Mouse (Mus musculus) CH12.LX (cell line): Measurements from ENCODE around the gene Cldn13. TPM values are rescaled to one million over a fixed set of nuclear protein-coding genes. Genes with fewer than 3 reads are reported as not detected.
"Not testable (repeated sequence)": the region's sequence is repeated elsewhere in the genome, so short reads cannot be mapped to it uniquely, and the experiment has no call there.

Experiments used
- DNase-seq: peaks from one replicate; pipeline ENCODE4 v3.0.0-alpha.2; 2013; ENCODE audit errors: extremely low read depth
- H3K27ac ChIP-seq: 2 replicates; pipeline ENCODE4 v1.5.1; 2012; ENCODE audit warnings: low read depth, mild to moderate bottlenecking, control low read depth, moderate library complexity; ENCODE audit not compliant: insufficient read depth
- H3K27me3 ChIP-seq: replicated peaks from 2 replicates; pipeline ENCODE3; 2012; ENCODE audit warnings: inconsistent platforms
- H3K36me3 ChIP-seq, 2 experiments: replicated peaks in 1 of 2; 2 replicates each; pipeline versions ENCODE3 to v1.6.1; 2012; ENCODE audit warnings: inconsistent platforms in 1 of 2, low read length in 1 of 2, mild to moderate bottlenecking in 1 of 2, mixed read lengths in 1 of 2, moderate library complexity in 1 of 2; ENCODE audit not compliant: control insufficient read depth in 1 of 2, insufficient read depth in 1 of 2
- H3K4me1 ChIP-seq, 2 experiments: 2 replicates each; pipeline ENCODE4 v1.6.1; 2012; ENCODE audit warnings: inconsistent platforms in 1 of 2, moderate library complexity in 1 of 2; ENCODE audit not compliant: insufficient read depth in 2 of 2, control insufficient read depth in 1 of 2
- H3K4me2 ChIP-seq: 2 replicates; pipeline ENCODE4 v1.6.1; 2012; ENCODE audit warnings: low read depth, mild to moderate bottlenecking, control low read depth; ENCODE audit not compliant: poor library complexity, insufficient read depth, severe bottlenecking
- H3K4me3 ChIP-seq, 3 experiments: fragments of 150-350 bp in 1 of 3; sonication (generic) in 1 of 3; replicated peaks in 1 of 3; 2 replicates each; pipeline versions ENCODE3 to v1.5.1; 2011 to 2012; ENCODE audit warnings: low read depth in 2 of 3, low read length in 2 of 3, mild to moderate bottlenecking in 2 of 3, moderate library complexity in 2 of 3, control low read depth in 1 of 3, improper control_type of control experiment in 1 of 3, inconsistent platforms in 1 of 3, mixed read lengths in 1 of 3; ENCODE audit not compliant: poor library complexity in 1 of 3
- H3K79me2 ChIP-seq: replicated peaks from 2 replicates; pipeline ENCODE4 v1.6.1; 2012; ENCODE audit warnings: mild to moderate bottlenecking, moderate library complexity; ENCODE audit not compliant: control insufficient read depth, poor library complexity, insufficient read depth, severe bottlenecking; ENCODE audit errors: extremely low read depth
- H3K9ac ChIP-seq: 2 replicates; pipeline ENCODE4 v1.6.1; 2012; ENCODE audit warnings: low read depth, mild to moderate bottlenecking, control low read depth, moderate library complexity; ENCODE audit not compliant: insufficient read depth
- H3K9me3 ChIP-seq: replicated peaks from 2 replicates; pipeline ENCODE3; 2012; ENCODE audit warnings: low read length, inconsistent platforms, mixed read lengths
- BHLHE40 ChIP-seq: IDR thresholded peaks from 2 replicates; pipeline ENCODE4 v1.6.1; 2011; ENCODE audit warnings: mild to moderate bottlenecking, low read depth, low read length, improper control_type of control experiment
- CTCF ChIP-seq, 2 experiments: IDR thresholded peaks in 1 of 2; conservative IDR thresholded peaks in 1 of 2; 2 replicates each; pipeline ENCODE4 v1.5.1; 2011 to 2012; ENCODE audit warnings: low read depth in 2 of 2, low read length in 2 of 2, improper control_type of control experiment in 1 of 2, inconsistent platforms in 1 of 2, mild to moderate bottlenecking in 1 of 2, moderate library complexity in 1 of 2
- EP300 ChIP-seq: IDR thresholded peaks from 2 replicates; pipeline ENCODE4 v1.6.1; 2011; ENCODE audit warnings: low read length, improper control_type of control experiment
- ETS1 ChIP-seq: conservative IDR thresholded peaks from 2 replicates; pipeline ENCODE4 v1.6.1; 2012; ENCODE audit warnings: low read depth, mild to moderate bottlenecking, inconsistent platforms, low read length, improper control_type of control experiment, moderate library complexity
- GABPA ChIP-seq: IDR thresholded peaks from 2 replicates; pipeline ENCODE4 v1.6.1; 2012; ENCODE audit warnings: low read depth, low read length, improper control_type of control experiment, inconsistent platforms; ENCODE audit not compliant: insufficient replicate concordance
- HCFC1 ChIP-seq: IDR thresholded peaks from 2 replicates; pipeline ENCODE4 v1.6.1; 2012; ENCODE audit warnings: low read depth, mild to moderate bottlenecking, inconsistent platforms, low read length, improper control_type of control experiment
- IRF4 ChIP-seq: IDR thresholded peaks from 2 replicates; pipeline ENCODE4 v1.6.1; 2014; ENCODE audit warnings: low read depth, mild to moderate bottlenecking, inconsistent platforms, low read length, improper control_type of control experiment
- JUN ChIP-seq: IDR thresholded peaks from 2 replicates; pipeline ENCODE4 v1.6.1; 2011; ENCODE audit warnings: low read depth, mild to moderate bottlenecking, low read length, improper control_type of control experiment, moderate library complexity; ENCODE audit not compliant: insufficient read depth
- JUND ChIP-seq: conservative IDR thresholded peaks from 2 replicates; pipeline ENCODE4 v1.6.1; 2011; ENCODE audit warnings: low read depth, low read length, improper control_type of control experiment
- KAT2A ChIP-seq: IDR thresholded peaks from 2 replicates; pipeline ENCODE4 v1.6.1; 2012; ENCODE audit warnings: low read length, improper control_type of control experiment, inconsistent platforms; ENCODE audit not compliant: insufficient replicate concordance
- MEF2A ChIP-seq: IDR thresholded peaks from 2 replicates; pipeline ENCODE4 v1.6.1; 2014; ENCODE audit warnings: low read depth, mild to moderate bottlenecking, inconsistent platforms, low read length, improper control_type of control experiment, borderline replicate concordance
- MYC ChIP-seq: IDR thresholded peaks from 2 replicates; pipeline ENCODE4 v1.6.1; 2011; ENCODE audit warnings: low read depth, mild to moderate bottlenecking, improper control_type of control experiment, low read length
- NELFE ChIP-seq: IDR thresholded peaks from 2 replicates; pipeline ENCODE4 v1.6.1; 2011; ENCODE audit warnings: low read depth, low read length, improper control_type of control experiment
- RAD21 ChIP-seq: IDR thresholded peaks from 2 replicates; pipeline ENCODE4 v1.6.1; 2011; ENCODE audit warnings: low read depth, mild to moderate bottlenecking, low read length, improper control_type of control experiment, moderate library complexity
- UBTF ChIP-seq: IDR thresholded peaks from 2 replicates; pipeline ENCODE4 v1.6.1; 2012; ENCODE audit warnings: low read depth, mild to moderate bottlenecking, inconsistent platforms, low read length, improper control_type of control experiment, moderate library complexity
- USF1 ChIP-seq: IDR thresholded peaks from 2 replicates; pipeline ENCODE4 v1.6.1; 2014; ENCODE audit warnings: low read depth, mild to moderate bottlenecking, inconsistent platforms, low read length, improper control_type of control experiment
- ZKSCAN1 ChIP-seq: IDR thresholded peaks from 2 replicates; pipeline ENCODE4 v1.6.1; 2012; ENCODE audit warnings: low read depth, inconsistent platforms, low read length, improper control_type of control experiment, borderline replicate concordance
- ZMIZ1 ChIP-seq: IDR thresholded peaks from 2 replicates; pipeline ENCODE4 v1.6.1; 2012; ENCODE audit warnings: low read depth, mild to moderate bottlenecking, inconsistent platforms, low read length, improper control_type of control experiment
- ZNF384 ChIP-seq: IDR thresholded peaks from 2 replicates; pipeline ENCODE4 v1.6.1; 2012; ENCODE audit warnings: low read depth, low read length, improper control_type of control experiment, inconsistent platforms
- dilution Hi-C: fragments of 300-500 bp; cut with MboI; formaldehyde crosslinking; loops from 2 replicates; pipeline ENCODE4 v1.14.3; 2020; ENCODE audit warnings: low sequenced_read_pairs; ENCODE audit not compliant: extremely low pct_unique_long_range_greater_than_20kb, extremely low pct_ligation_motif_present
- in situ Hi-C: fragments of 300-500 bp; cut with MboI; formaldehyde crosslinking; loops from 3 replicates; pipeline ENCODE4 v1.14.3; 2019; ENCODE audit warnings: low sequenced_read_pairs, low pct_ligation_motif_present, low pct_unique_long_range_greater_than_20kb, mixed read lengths
- polyA plus RNA-seq: library from polyadenylated mRNA; unstranded; fragments of >175 nt; gene quantifications from 2 replicates; pipeline ENCODE4 v1.2.1, GENCODE M21; 2012; ENCODE audit warnings: low read depth; ENCODE audit not compliant: insufficient read length
- total RNA-seq, 2 experiments: library from RNA; depleted of rRNA; stranded (reverse); fragments of 300-350 nt in 1 of 2; fragments of >200 nt in 1 of 2; gene quantifications; 2 replicates each; pipeline ENCODE4 v1.2.3; 2012 to 2014

Gene Cldn13
- total and polyA plus RNA-seq, 3 experiments, result not detected

DNA sequence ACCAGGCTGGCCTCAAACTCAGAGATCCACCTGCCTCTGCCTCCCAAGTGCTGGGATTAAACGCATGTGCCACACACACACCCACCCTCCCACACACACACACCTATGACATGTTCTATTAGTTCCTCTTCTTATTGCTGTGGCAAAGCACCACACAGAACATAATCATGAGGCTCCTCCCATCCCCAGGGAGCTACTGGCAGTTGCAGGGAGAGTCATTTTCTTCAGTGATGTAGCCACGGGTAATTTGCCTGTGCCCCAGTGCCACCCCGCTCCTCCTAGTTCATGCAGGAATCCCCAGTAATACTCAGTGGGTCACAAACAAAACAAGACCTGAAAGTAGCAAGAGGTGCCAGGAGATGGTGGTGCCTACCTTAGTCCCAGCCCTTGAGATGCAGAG lies 19.3 kb upstream of the Cldn13 start:
- Histone ChIP-seq H3K4me3 (no peak overlapping the region), H3K36me3 (no peaks in the 10 kb centered on the region), H3K9ac (no peak overlapping the region), H3K9me3 (peaks cover 28% of the 10 kb centered on the region), H3K27me3 (peaks cover 19% of the 10 kb centered on the region), H3K4me1 (peaks cover 5 to 28% of the 10 kb centered on the region in 2 experiments; a peak in 3 of 4 replicates), H3K4me2 (no peak overlapping the region), H3K79me2 (no peaks in the 10 kb centered on the region), H3K27ac (no peak overlapping the region)
- dilution Hi-C loops (no loop called here), in situ Hi-C loops (no loop called here)
- DNase-seq, result peak; percentile 56
- TF ChIP-seq ZMIZ1, result no peak
- TF ChIP-seq BHLHE40, result 0 out of 2 replicates have a peak, but pooled peaks have one; percentile 18
- no peak for TF ChIP-seq MEF2A

DNA sequence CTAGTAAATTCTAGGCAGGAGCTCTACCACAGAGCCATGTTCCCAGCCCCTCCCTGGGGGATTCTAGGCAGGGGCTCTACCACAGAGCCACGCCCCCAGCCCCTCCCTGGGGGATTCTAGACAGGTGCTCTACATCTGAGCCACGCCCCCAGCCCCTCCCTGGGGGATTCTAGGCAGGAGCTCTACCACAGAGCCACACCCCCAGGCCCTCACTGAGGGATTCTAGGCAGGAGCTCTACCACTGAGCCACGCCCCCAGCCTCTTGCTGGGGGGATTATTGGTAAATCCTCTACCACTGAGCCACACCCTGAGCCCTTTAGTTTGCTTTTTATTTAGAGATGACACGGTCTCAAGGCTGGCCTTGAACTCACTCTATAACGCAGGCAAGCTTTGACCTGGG lies 18.4 kb upstream of the Cldn13 start:
- H3K4me1 ChIP-seq, result peaks cover 5 to 28% of the 10 kb centered on the region in 2 experiments; a peak in 3 of 4 replicates
- H3K4me2 ChIP-seq, H3K27ac ChIP-seq, H3K4me3 ChIP-seq, dilution Hi-C loops, in situ Hi-C loops, H3K9ac ChIP-seq, H3K36me3 ChIP-seq, DNase-seq, H3K79me2 ChIP-seq: not testable (repeated sequence)
- H3K27me3 ChIP-seq, result peaks cover 29% of the 10 kb centered on the region
- peaks cover 28% of the 10 kb centered on the region for H3K9me3 ChIP-seq

DNA sequence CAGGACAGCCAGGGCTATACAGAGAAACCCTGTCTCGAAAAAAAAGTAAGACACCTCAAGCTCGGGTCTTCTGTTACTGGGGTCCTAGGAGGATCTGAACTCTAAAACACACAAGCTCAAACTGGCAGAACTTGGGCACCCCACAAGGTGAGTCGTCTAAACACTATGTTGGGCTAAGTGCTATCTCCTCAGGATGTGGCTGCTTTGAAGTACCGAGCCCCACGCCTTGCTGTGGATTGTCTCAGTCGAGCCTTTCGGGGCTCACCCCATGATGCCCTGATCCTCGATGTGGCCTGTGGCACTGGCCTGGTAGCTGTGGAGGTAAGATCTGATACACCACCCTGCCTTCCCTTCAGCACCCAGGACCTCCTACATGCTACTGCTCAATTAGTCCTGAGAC lies 18.0 kb upstream of the Cldn13 start:
- no peak overlapping the region for H3K4me3 ChIP-seq
- H3K4me2 ChIP-seq, result no peak overlapping the region
- no peak for DNase-seq
- peaks cover 30% of the 10 kb centered on the region for H3K27me3 ChIP-seq
- no peak for TF ChIP-seq NELFE
- no peak for TF ChIP-seq ETS1
- in situ Hi-C loops (no loop called here), dilution Hi-C loops (no loop called here)
- H3K79me2 ChIP-seq, result no peaks in the 10 kb centered on the region
- H3K36me3 ChIP-seq, result no peaks in the 10 kb centered on the region
- H3K9me3 ChIP-seq, result peaks cover 28% of the 10 kb centered on the region
- peaks cover 5 to 28% of the 10 kb centered on the region in 2 experiments; a peak in 3 of 4 replicates for H3K4me1 ChIP-seq
- no peak overlapping the region for H3K27ac ChIP-seq
- H3K9ac ChIP-seq, result no peak overlapping the region

GRCm38 (mm10) chr5:134932903-134933276 lies 17.6 kb upstream of the Cldn13 start:
- H3K9ac ChIP-seq, result no peak overlapping the region
- dilution Hi-C loops, result no loop called here
- no peak for TF ChIP-seq KAT2A
- TF ChIP-seq ZMIZ1, result no peak
- no peak for TF ChIP-seq ZKSCAN1
- TF ChIP-seq CTCF (conservative IDR thresholded peaks at IDR 0.05 in 1 of 2, IDR thresholded peaks at IDR 0.05 in 1 of 2; ENCODE audit: low read depth in 2 of 2, low read length in 2 of 2), result peak in 1 of 2 experiments; percentile 69; a peak in 2 of 4 replicates
- no peak for TF ChIP-seq HCFC1
- TF ChIP-seq IRF4, result no peak
- no peak for TF ChIP-seq UBTF
- no peak for TF ChIP-seq JUND
- no peak for TF ChIP-seq ZNF384
- no peak for TF ChIP-seq JUN
- peak; percentile 44; the same call in 1 of the 2 replicates for TF ChIP-seq MYC
- TF ChIP-seq GABPA, result no peak
- TF ChIP-seq RAD21, result peak; percentile 54
- no peak for TF ChIP-seq EP300
- TF ChIP-seq USF1, result no peak

More at GRCm38 (mm10) chr5:134932903-134933276, 17.6 kb upstream of the Cldn13 start:
- Histone ChIP-seq H3K4me2 (peak overlapping the region; percentile 68), H3K79me2 (no peaks in the 10 kb centered on the region), H3K4me3 (peak overlapping the region in 2 of 3 experiments; percentile 49 to 71), H3K4me1 (peaks cover 5 to 28% of the 10 kb centered on the region in 2 experiments; a peak in 3 of 4 replicates), H3K27ac (no peak overlapping the region), H3K36me3 (no peaks in the 10 kb centered on the region), H3K9me3 (peaks cover 28% of the 10 kb centered on the region), H3K27me3 (peaks cover 33% of the 10 kb centered on the region)
- DNase-seq, result peak; percentile 62
- in situ Hi-C loops, result no loop called here
